Mouse (Mus musculus) adrenal gland, adult 8-10 months (tissue): ENCODE measurements around the gene Grn. TPM values are rescaled to one million over a fixed set of nuclear protein-coding genes. Genes with fewer than 3 reads are reported as not detected.

Experiments
- DNase-seq: peaks from one replicate; pipeline ENCODE4 v3.0.0; 2022
- microRNA-seq, 2 experiments: library from miRNA; unstranded; fragments of <30 nt; microRNA quantifications; one replicate each; pipeline ENCODE4 v1.2.0; 2022
- total RNA-seq, 4 experiments: library from RNA; stranded (reverse); gene quantifications; 2 replicates each; pipeline ENCODE4 v1.2.4; 2022

The Grn gene
- total RNA-seq, 4 experiments from 2014 or later: 171 to 220 (median 202) TPM

GRCm38 (mm10) chr11:102480111-102480510, 50.0 kb downstream of the Grn start:
- DNase-seq: no peak

DNA sequence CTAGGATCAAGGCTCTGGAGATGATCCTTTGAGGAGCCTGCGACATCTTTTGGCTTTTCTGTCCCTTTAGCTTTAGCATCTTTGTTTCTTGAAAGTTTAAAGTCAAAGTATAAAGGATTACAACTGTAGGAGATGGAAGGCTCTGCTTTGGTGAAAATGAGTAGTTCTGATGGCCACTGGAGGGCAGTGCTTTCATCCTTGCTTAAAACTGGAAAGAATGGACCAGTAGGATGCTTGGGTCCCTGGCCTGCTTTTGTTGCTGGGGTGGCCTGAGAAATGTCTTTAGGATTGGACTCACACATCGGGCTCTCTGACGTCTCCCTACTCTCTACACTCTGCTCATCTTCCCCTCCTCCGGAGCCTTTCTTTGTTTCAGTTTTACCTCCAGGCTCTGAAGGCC, 50.8 kb downstream of the Grn start:
- no peak for DNase-seq

DNA sequence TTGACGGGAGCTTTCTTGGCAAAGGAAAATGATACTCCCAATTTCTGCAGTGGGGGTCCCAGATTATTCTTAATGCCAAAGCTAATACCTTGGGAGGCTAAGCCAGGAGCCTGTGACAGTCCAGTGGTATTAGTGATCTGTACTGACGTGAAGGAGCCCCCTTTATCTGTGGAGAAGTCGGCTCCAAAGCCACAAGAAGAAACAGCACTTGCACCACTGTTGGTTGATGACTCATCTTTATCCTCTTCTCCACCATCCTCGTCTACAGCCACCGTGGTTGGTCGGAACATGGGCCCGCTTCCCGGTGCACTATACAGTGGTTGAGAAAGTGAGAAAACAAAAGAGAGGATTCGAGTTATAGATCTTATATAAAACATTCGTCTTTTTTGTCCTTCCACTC, 51.7 kb downstream of the Grn start:
- DNase-seq: no peak

Small RNA genes lying within 50 kb of the gene (microRNA-seq; reads per million reads assigned to microRNA genes)
- 0.17 to 0.18 reads per million in 2 experiments for gene Mir6930

Other genes with a start within 250 kb of the Grn start
- gene Lsm12, start 245.0 kb upstream of the Grn start, total RNA-seq: 10 to 100 TPM; 67.2 to 86.9 (median 81.0) TPM
- 100 to 1,000 TPM; 143 to 173 (median 158) TPM for gene G6pc3, start 240.7 kb upstream of the Grn start, total RNA-seq
- 100 to 1,000 TPM; 100 to 175 (median 132) TPM for gene Hdac5, start 200.1 kb upstream of the Grn start, total RNA-seq
- gene BC030867, start 181.4 kb upstream of the Grn start, total RNA-seq: under 1 TPM; 0.41 to 0.83 (median 0.56) TPM
- gene Asb16, start 161.6 kb upstream of the Grn start, total RNA-seq: 1 to 10 TPM in 2 of 4 experiments, under 1 TPM in 2; 0.20 to 1.2 (median 0.78) TPM
- 10 to 100 TPM; 59.6 to 67.4 (median 63.3) TPM for gene Tmub2, start 145.4 kb upstream of the Grn start, total RNA-seq
- gene Atxn7l3, start 133.7 kb upstream of the Grn start, total RNA-seq: 10 to 100 TPM; 51.0 to 53.8 (median 52.3) TPM
- gene Ubtf, start 110.6 kb upstream of the Grn start, total RNA-seq: 100 to 1,000 TPM in 1 of 4 experiments, 10 to 100 TPM in 3; 87.3 to 115 (median 94.5) TPM
- under 1 TPM; 0.06 to 0.70 (median 0.31) TPM for gene Slc4a1, start 64.1 kb upstream of the Grn start, total RNA-seq
- 10 to 100 TPM; 53.9 to 83.9 (median 77.5) TPM for gene Rundc3a, start 36.9 kb upstream of the Grn start, total RNA-seq
- 100 to 1,000 TPM; 343 to 469 (median 379) TPM for gene Slc25a39, start 22.4 kb upstream of the Grn start, total RNA-seq
- 1 to 10 TPM; 3.8 to 6.2 (median 5.0) TPM for gene Fam171a2, start 17.4 kb downstream of the Grn start, total RNA-seq
- 1 to 10 TPM; 2.9 to 4.7 (median 4.1) TPM for gene Itga2b, start 39.8 kb downstream of the Grn start, total RNA-seq
- gene Gpatch8, start 126.1 kb downstream of the Grn start, total RNA-seq: 10 to 100 TPM; 29.2 to 48.9 (median 35.7) TPM
- under 1 TPM in 1 of 4 experiments, not detected in 3; 0.75 TPM for gene Gm11627, start 149.1 kb downstream of the Grn start, total RNA-seq
- gene Fzd2, start 174.1 kb downstream of the Grn start, total RNA-seq: 1 to 10 TPM; 4.8 to 6.9 (median 5.7) TPM
- gene Meioc, start 233.4 kb downstream of the Grn start, total RNA-seq: not detected